ENCODE assay signal across 22 mouse cellular contexts in genomic region chr7:27130521-27131370, GRCm38 (mm10). TPM values are rescaled to one million over a fixed set of nuclear protein-coding genes. Genes with fewer than 3 reads are reported as not detected.
DNase-seq lines count a peak whose midpoint lies in the region; ATAC-seq lines count a peak whose summit lies in the region.
"Had no signal": no experiment of that assay in that cellular context is flagged by ENCODE, and none has a peak within 500 bp of the region (broad histone marks: within the 10 kb centered on the region; RNA-seq: fewer than 3 reads in every experiment).

No protein-coding gene starts in this region.

- no peak overlapping the region for H3K4me2 ChIP-seq in embryonic facial prominence, embryonic 15.5 days (replicated peaks)
- no peak overlapping the region for H3K4me2 ChIP-seq in limb, embryonic 12.5 days
- H3K4me2 ChIP-seq: forebrain, embryonic 12.5 days had no signal

- H3K4me3 ChIP-seq in embryonic facial prominence, embryonic 15.5 days (replicated peaks), result no peak overlapping the region
- no peak overlapping the region for H3K4me3 ChIP-seq in embryonic facial prominence, embryonic 10.5 days
- no peak overlapping the region for H3K4me3 ChIP-seq in limb, embryonic 12.5 days (replicated peaks)
- no peak overlapping the region for H3K4me3 ChIP-seq in limb, embryonic 10.5 days
- H3K4me3 ChIP-seq: forebrain, embryonic 12.5 days; hindbrain, embryonic 10.5 days; left cerebral cortex, adult 2 months had no signal

- H3K36me3 ChIP-seq in embryonic facial prominence, embryonic 15.5 days, result no peaks in the 10 kb centered on the region
- no peaks in the 10 kb centered on the region for H3K36me3 ChIP-seq in embryonic facial prominence, embryonic 10.5 days (replicated peaks)
- no peaks in the 10 kb centered on the region for H3K36me3 ChIP-seq in limb, embryonic 12.5 days
- H3K36me3 ChIP-seq in limb, embryonic 10.5 days, result no peaks in the 10 kb centered on the region
- H3K36me3 ChIP-seq: forebrain, embryonic 12.5 days; hindbrain, embryonic 10.5 days had no signal

- DNase-seq in embryonic facial prominence, embryonic 10.5 days (ENCODE audit: low spot score), result no peak
- DNase-seq in limb, embryonic 10.5 days (ENCODE audit: low spot score), result no peak
- peak; percentile 73 for DNase-seq in R1 (ENCODE audit: low read depth, low spot score)
- DNase-seq in kidney, postnatal 14 days, result peak; percentile 23
- no peak for DNase-seq in layer of hippocampus, adult 18-20 months (ENCODE audit: low spot score in 2 of 2)
- DNase-seq: embryo, embryonic 11 days; gastrocnemius, postnatal 36 days; lung, postnatal 10 days; retina, postnatal 1 day had no signal

- no peaks in the 10 kb centered on the region for H3K27me3 ChIP-seq in embryonic facial prominence, embryonic 15.5 days
- H3K27me3 ChIP-seq in embryonic facial prominence, embryonic 10.5 days (replicated peaks; ENCODE audit: low read depth, poor library complexity, severe bottlenecking), result no peaks in the 10 kb centered on the region
- no peaks in the 10 kb centered on the region for H3K27me3 ChIP-seq in limb, embryonic 12.5 days
- no peaks in the 10 kb centered on the region for H3K27me3 ChIP-seq in limb, embryonic 10.5 days (ENCODE audit: low read depth, poor library complexity, severe bottlenecking)
- H3K27me3 ChIP-seq: forebrain, embryonic 12.5 days had no signal

- H3K4me1 ChIP-seq in embryonic facial prominence, embryonic 15.5 days, result no peaks in the 10 kb centered on the region
- H3K4me1 ChIP-seq in embryonic facial prominence, embryonic 10.5 days, result no peaks in the 10 kb centered on the region
- H3K4me1 ChIP-seq in limb, embryonic 12.5 days (replicated peaks), result 0 out of 2 replicates have a peak, but pooled peaks cover 6% of the 10 kb centered on the region
- H3K4me1 ChIP-seq in limb, embryonic 10.5 days, result no peaks in the 10 kb centered on the region
- H3K4me1 ChIP-seq: forebrain, embryonic 12.5 days; hindbrain, embryonic 10.5 days had no signal

- 86% methylated on average over 22 of the region's 22 CpGs for WGBS in embryonic facial prominence, embryonic 15.5 days
- 87% methylated on average over 22 of the region's 22 CpGs for WGBS in embryonic facial prominence, embryonic 10.5 days
- 85% methylated on average over 22 of the region's 22 CpGs for WGBS in limb, embryonic 12.5 days
- WGBS in limb, embryonic 10.5 days, result 84% methylated on average over 22 of the region's 22 CpGs

- peak; percentile 40; the same call in 1 of the 2 replicates for ATAC-seq in embryonic facial prominence, embryonic 15.5 days (ENCODE audit: insufficient number of reproducible peaks, low FRiP score, low TSS enrichment, low read depth)
- 0 out of 2 replicates have a peak, but pooled peaks have one; percentile 17 for ATAC-seq in limb, embryonic 12.5 days (ENCODE audit: insufficient number of reproducible peaks, insufficient read depth, low FRiP score, low TSS enrichment, low read depth)
- ATAC-seq in frontal cortex, adult (ENCODE audit: low TSS enrichment), result no peak
- ATAC-seq: inflammation-experienced regulatory T-cells, adult 6 months; midbrain, embryonic 16.5 days had no signal

- no peak overlapping the region for H3K9ac ChIP-seq in embryonic facial prominence, embryonic 15.5 days
- no peak overlapping the region for H3K9ac ChIP-seq in limb, embryonic 12.5 days (replicated peaks)
- H3K9ac ChIP-seq: forebrain, embryonic 12.5 days; liver, embryonic 14.5 days had no signal

- no peaks in the 10 kb centered on the region for H3K9me3 ChIP-seq in embryonic facial prominence, embryonic 15.5 days (replicated peaks)
- H3K9me3 ChIP-seq in embryonic facial prominence, embryonic 10.5 days, result no peaks in the 10 kb centered on the region
- 0 out of 2 replicates have a peak, but pooled peaks cover 4% of the 10 kb centered on the region for H3K9me3 ChIP-seq in limb, embryonic 12.5 days
- H3K9me3 ChIP-seq in limb, embryonic 10.5 days (replicated peaks), result no peaks in the 10 kb centered on the region
- H3K9me3 ChIP-seq: forebrain, embryonic 12.5 days had no signal

- H3K27ac ChIP-seq in embryonic facial prominence, embryonic 15.5 days (replicated peaks), result no peak overlapping the region
- no peak overlapping the region for H3K27ac ChIP-seq in embryonic facial prominence, embryonic 10.5 days (replicated peaks)
- H3K27ac ChIP-seq in limb, embryonic 12.5 days, result no peak overlapping the region
- H3K27ac ChIP-seq in limb, embryonic 10.5 days, result no peak overlapping the region
- H3K27ac ChIP-seq: forebrain, embryonic 12.5 days; hindbrain, embryonic 10.5 days; left cerebral cortex, adult 2 months; liver, embryonic 14.5 days had no signal

RNA-seq across cellular contexts. Expression of gene Cyp2f2, which starts 11.0 kb away (rescaled TPM):
- polyA plus RNA-seq in embryonic facial prominence, embryonic 15.5 days (2015; fragmentation: Nextera tagmentation; extraction: Ambion mirVana), result 71.5 and 102 TPM in 2 replicates
- not detected in 2 replicates for polyA plus RNA-seq in embryonic facial prominence, embryonic 10.5 days (2016; fragmentation: Nextera tagmentation; extraction: Ambion mirVana)
- polyA plus RNA-seq in limb, embryonic 12.5 days (2016; fragmentation: Nextera tagmentation; extraction: Ambion mirVana), result not detected in 2 replicates
- not detected in 2 replicates for polyA plus RNA-seq in limb, embryonic 10.5 days (2016; fragmentation: Nextera tagmentation; extraction: Ambion mirVana)
- not detected for total RNA-seq in layer of hippocampus, adult 18-20 months (2021)
- total RNA-seq: left cerebral cortex, adult 2 months; megakaryocyte-erythroid progenitor cell, adult 5-6 weeks had no signal
- polyA plus RNA-seq: forebrain, embryonic 12.5 days; hindbrain, embryonic 10.5 days; inflammation-experienced regulatory T-cells, adult 6 months; limb, embryonic 11.5 days; midbrain, embryonic 16.5 days had no signal

RNA-seq across cellular contexts. Expression of gene Cyp2t4, which starts 22.8 kb away (rescaled TPM):
- 2.1 and 4.7 TPM in 2 replicates for polyA plus RNA-seq in embryonic facial prominence, embryonic 15.5 days (2015; fragmentation: Nextera tagmentation; extraction: Ambion mirVana)
- polyA plus RNA-seq in embryonic facial prominence, embryonic 10.5 days (2016; fragmentation: Nextera tagmentation; extraction: Ambion mirVana), result 0.09 and 0.16 TPM in 2 replicates
- not detected in 2 replicates for polyA plus RNA-seq in limb, embryonic 12.5 days (2016; fragmentation: Nextera tagmentation; extraction: Ambion mirVana)
- polyA plus RNA-seq in limb, embryonic 10.5 days (2016; fragmentation: Nextera tagmentation; extraction: Ambion mirVana), result 0.11 and 0.19 TPM in 2 replicates
- not detected for total RNA-seq in layer of hippocampus, adult 18-20 months (2021)
- total RNA-seq: gastrocnemius, postnatal 36 days; left cerebral cortex, adult 2 months; megakaryocyte-erythroid progenitor cell, adult 5-6 weeks had no signal
- polyA plus RNA-seq: hindbrain, embryonic 10.5 days; liver, embryonic 14.5 days; stomach, embryonic 14.5 days had no signal

RNA-seq across cellular contexts. Expression of gene Egln2, which starts 35.9 kb away (rescaled TPM):
- polyA plus RNA-seq in embryonic facial prominence, embryonic 15.5 days (2015; fragmentation: Nextera tagmentation; extraction: Ambion mirVana), result 83.0 and 86.7 TPM in 2 replicates
- polyA plus RNA-seq in embryonic facial prominence, embryonic 10.5 days (2016; fragmentation: Nextera tagmentation; extraction: Ambion mirVana), result 77.5 and 81.3 TPM in 2 replicates
- 87.3 and 88.9 TPM in 2 replicates for polyA plus RNA-seq in limb, embryonic 12.5 days (2016; fragmentation: Nextera tagmentation; extraction: Ambion mirVana)
- polyA plus RNA-seq in limb, embryonic 10.5 days (2016; fragmentation: Nextera tagmentation; extraction: Ambion mirVana), result 95.2 and 97.8 TPM in 2 replicates
- 100 to 1,000 TPM; 106 to 110 TPM for total RNA-seq in layer of hippocampus, adult 18-20 months (2021)

RNA-seq across cellular contexts. Expression of gene Rab4b, which starts 48.0 kb away (rescaled TPM):
- 72.4 and 73.1 TPM in 2 replicates for polyA plus RNA-seq in embryonic facial prominence, embryonic 15.5 days (2015; fragmentation: Nextera tagmentation; extraction: Ambion mirVana)
- 60.0 and 63.1 TPM in 2 replicates for polyA plus RNA-seq in embryonic facial prominence, embryonic 10.5 days (2016; fragmentation: Nextera tagmentation; extraction: Ambion mirVana)
- 59.8 and 60.0 TPM in 2 replicates for polyA plus RNA-seq in limb, embryonic 12.5 days (2016; fragmentation: Nextera tagmentation; extraction: Ambion mirVana)
- 59.8 and 67.0 TPM in 2 replicates for polyA plus RNA-seq in limb, embryonic 10.5 days (2016; fragmentation: Nextera tagmentation; extraction: Ambion mirVana)
- total RNA-seq in layer of hippocampus, adult 18-20 months (2021), result 10 to 100 TPM; 88.4 to 94.7 TPM

RNA-seq across cellular contexts. Expression of gene Gm21983, which starts 50.1 kb away (rescaled TPM):
- 1.9 TPM in 1 of 2 replicates, not detected in the other for polyA plus RNA-seq in embryonic facial prominence, embryonic 15.5 days (2015; fragmentation: Nextera tagmentation; extraction: Ambion mirVana)
- 1.3 TPM in 1 of 2 replicates, not detected in the other for polyA plus RNA-seq in embryonic facial prominence, embryonic 10.5 days (2016; fragmentation: Nextera tagmentation; extraction: Ambion mirVana)
- 0.61 and 1.5 TPM in 2 replicates for polyA plus RNA-seq in limb, embryonic 12.5 days (2016; fragmentation: Nextera tagmentation; extraction: Ambion mirVana)
- 0.81 TPM in 1 of 2 replicates, not detected in the other for polyA plus RNA-seq in limb, embryonic 10.5 days (2016; fragmentation: Nextera tagmentation; extraction: Ambion mirVana)
- total RNA-seq in layer of hippocampus, adult 18-20 months (2021), result not detected
- total RNA-seq: gastrocnemius, postnatal 36 days; left cerebral cortex, adult 2 months; megakaryocyte-erythroid progenitor cell, adult 5-6 weeks had no signal
- polyA plus RNA-seq: forebrain, embryonic 12.5 days; heart, embryonic 16.5 days; inflammation-experienced regulatory T-cells, adult 6 months; limb, embryonic 11.5 days; stomach, embryonic 14.5 days had no signal

Comparison
In these comparisons a context has a peak if more than half of its experiments do, and no peak if none do; other contexts are left out.
1. RNA of gene Cyp2f2, which starts 11.0 kb away (polyA plus RNA-seq): 71.5 to 102 TPM in embryonic facial prominence, embryonic 15.5 days; not detected in limb, embryonic 12.5 days, not detected in embryonic facial prominence, embryonic 10.5 days and not detected in limb, embryonic 10.5 days; every median in the first group is over 10 times any median in the second.
2. DNase-seq: peak in R1 (single experiment) and kidney, postnatal 14 days (single experiment); none in embryonic facial prominence, embryonic 10.5 days (single experiment), limb, embryonic 10.5 days (single experiment) and layer of hippocampus, adult 18-20 months (0 of 2).